Mouse (Mus musculus) hindbrain, embryonic 10.5 days (tissue): ENCODE data around the gene Omg. TPM values are rescaled to one million over a fixed set of nuclear protein-coding genes. Genes with fewer than 3 reads are reported as not detected.

Source experiments
- DNase-seq: peaks from one replicate; pipeline ENCODE4 v3.0.0-alpha.2; 2017; ENCODE audit warnings: low spot score
- H3K27ac ChIP-seq: fragments of 300-500 bp; sonication (generic); 2 replicates; pipeline ENCODE4 v1.5.1; 2016; ENCODE audit warnings: mild to moderate bottlenecking, moderate library complexity
- H3K27me3 ChIP-seq: fragments of 300-500 bp; sonication (generic); 2 replicates; pipeline ENCODE4 v1.6.1; 2016; ENCODE audit warnings: mild to moderate bottlenecking; ENCODE audit not compliant: poor library complexity, insufficient read depth, severe bottlenecking
- H3K36me3 ChIP-seq: fragments of 300-500 bp; sonication (generic); 2 replicates; pipeline ENCODE4 v1.6.1; 2016; ENCODE audit warnings: mild to moderate bottlenecking, moderate library complexity
- H3K4me1 ChIP-seq: fragments of 300-500 bp; sonication (generic); replicated peaks from 2 replicates; pipeline ENCODE4 v1.6.1; 2016; ENCODE audit warnings: mild to moderate bottlenecking
- H3K4me3 ChIP-seq: fragments of 300-500 bp; sonication (generic); 2 replicates; pipeline ENCODE4 v1.5.1; 2016; ENCODE audit warnings: mild to moderate bottlenecking, moderate library complexity
- H3K9me3 ChIP-seq: fragments of 300-500 bp; sonication (generic); 2 replicates; pipeline ENCODE4 v1.6.1; 2016; ENCODE audit warnings: mild to moderate bottlenecking, moderate library complexity
- WGBS: fragments of 180-500 bp; shearing (Covaris S2); methylation state at CpG from one replicate; pipeline ENCODE4 v1.1.7; 2016; 5-methylcytosine and 5-hydroxymethylcytosine counted together
- polyA plus RNA-seq: library from polyadenylated mRNA; unstranded; fragments of >200 nt; fragmentation: Nextera tagmentation; extraction: Ambion mirVana; gene quantifications from 2 replicates; pipeline ENCODE4 v1.2.1, GENCODE M21; 2016

Omg gene
- polyA plus RNA-seq, 1 experiment from 2014 or later: 0.29 TPM

DNA sequence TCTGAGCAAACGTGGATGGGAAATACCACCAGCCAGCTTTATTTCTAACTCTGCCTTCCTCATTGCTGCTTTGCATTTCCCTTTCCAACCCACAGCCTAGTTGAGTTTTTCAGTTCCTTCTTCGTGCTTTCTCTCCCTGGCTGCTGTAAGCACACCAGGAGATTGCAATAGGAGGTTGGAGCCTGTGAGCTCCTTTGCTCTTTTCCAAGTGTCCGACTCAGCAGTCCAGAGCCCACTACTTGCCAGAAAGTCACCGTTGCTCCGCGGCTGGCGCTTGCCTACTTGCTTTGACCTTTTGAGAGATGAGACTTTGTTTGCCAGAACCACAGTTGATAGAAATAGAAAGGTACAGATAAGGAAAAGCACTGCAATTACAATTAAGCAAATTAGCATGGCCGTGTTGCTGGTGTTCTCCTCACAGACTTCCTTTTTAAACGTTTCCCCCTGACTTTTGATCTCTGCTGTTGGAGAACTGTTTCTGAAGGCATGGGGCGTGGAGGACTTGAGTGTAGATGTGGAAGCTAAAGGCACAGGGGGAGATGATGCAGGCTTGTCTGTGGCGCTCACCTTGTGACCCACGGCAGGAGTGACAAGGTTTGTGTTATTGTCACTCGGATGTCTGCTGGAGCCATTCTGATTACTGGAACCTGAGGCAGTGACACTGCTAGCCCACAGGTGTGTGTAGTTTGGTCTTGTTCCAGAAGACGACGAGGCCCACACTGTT is 23.3 kb upstream of the Omg start:
- Histone ChIP-seq H3K27me3 (no peaks in the 10 kb centered on the region), H3K27ac (no peak overlapping the region), H3K4me3 (no peak overlapping the region), H3K36me3 (peaks cover 52% of the 10 kb centered on the region), H3K9me3 (no peaks in the 10 kb centered on the region), H3K4me1 (no peaks in the 10 kb centered on the region)
- DNase-seq: no peak
- 85% methylated on average over 15 of the region's 15 CpGs for WGBS

DNA sequence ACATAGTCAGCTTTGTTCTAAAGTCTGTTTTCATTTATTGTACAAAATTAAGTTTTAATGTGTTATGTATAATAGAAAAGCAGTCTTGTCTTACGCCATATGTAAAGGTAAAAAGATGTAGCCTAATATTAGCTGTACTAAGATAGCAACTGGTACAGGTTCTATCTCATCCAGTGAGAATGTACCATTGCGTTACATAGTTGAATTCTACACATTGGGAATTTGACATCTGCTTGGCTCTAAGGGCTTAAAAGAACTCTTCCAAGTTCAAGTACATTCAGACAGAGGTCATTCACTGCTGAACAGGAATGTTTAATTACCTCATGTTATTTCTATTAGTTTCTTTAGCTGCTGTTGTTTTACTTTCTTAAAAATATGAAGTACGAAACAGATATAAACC is 22.7 kb upstream of the Omg start:
- no peaks in the 10 kb centered on the region for H3K27me3 ChIP-seq
- DNase-seq: no peak
- H3K4me1 ChIP-seq: no peaks in the 10 kb centered on the region
- WGBS: 92% methylated on average over 3 of the region's 3 CpGs
- H3K36me3 ChIP-seq: peaks cover 48% of the 10 kb centered on the region
- no peaks in the 10 kb centered on the region for H3K9me3 ChIP-seq
- H3K4me3 ChIP-seq: no peak overlapping the region
- H3K27ac ChIP-seq: no peak overlapping the region

DNA sequence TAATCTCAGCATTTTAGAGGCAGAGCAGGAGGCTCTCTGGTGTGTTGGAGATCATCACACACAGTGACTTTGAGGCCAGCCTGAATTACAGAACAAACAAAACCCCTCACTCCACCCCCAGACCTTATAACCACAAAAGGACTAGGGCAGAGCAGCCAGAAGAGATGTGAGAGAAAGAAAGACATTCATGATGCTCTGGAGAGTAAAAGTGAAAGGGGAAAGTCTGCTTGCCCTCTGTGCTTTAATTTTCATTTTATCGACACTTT is 20.4 kb upstream of the Omg start:
- Histone ChIP-seq H3K9me3 (no peaks in the 10 kb centered on the region), H3K27ac (no peak overlapping the region), H3K27me3 (no peaks in the 10 kb centered on the region), H3K4me3 (no peak overlapping the region), H3K4me1 (no peaks in the 10 kb centered on the region), H3K36me3 (peaks cover 38% of the 10 kb centered on the region)
- 80% methylated on average over 1 of the region's 1 CpGs for WGBS
- DNase-seq: no peak

DNA sequence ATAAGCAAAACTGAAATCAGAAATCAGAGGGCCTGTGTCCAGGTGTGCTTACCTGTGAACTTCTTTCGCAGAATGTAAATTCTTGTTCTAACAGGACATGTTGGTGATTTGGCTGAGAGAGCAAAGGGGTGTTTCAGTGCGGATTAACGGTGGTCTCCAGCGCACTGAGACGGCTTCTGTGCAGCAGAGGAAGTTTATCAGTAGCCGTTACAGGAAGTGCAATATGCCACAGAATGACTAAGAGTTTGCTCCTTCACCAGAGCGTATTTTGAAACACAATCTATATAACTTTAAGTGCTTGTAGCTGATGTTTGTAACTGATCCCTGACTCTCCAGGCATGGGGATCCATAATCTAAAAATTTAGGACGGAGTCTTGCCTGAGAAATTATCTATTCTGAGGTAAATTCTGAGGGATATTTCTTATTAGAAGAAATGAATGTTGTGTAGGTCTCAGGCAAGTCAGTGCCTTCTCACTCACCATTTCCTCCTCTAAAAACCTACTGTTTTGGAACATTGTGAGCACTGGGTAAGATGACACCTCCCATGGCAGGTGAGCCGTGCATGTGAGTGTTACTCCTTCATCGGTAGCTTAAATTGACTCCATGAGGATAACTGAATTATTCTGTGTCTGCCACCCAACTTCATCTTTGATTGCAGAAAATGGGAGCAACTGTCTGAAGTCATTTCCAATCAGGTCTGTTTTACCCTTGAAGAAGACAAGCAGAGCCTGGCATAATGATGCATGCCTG is 19.9 kb upstream of the Omg start, which contains the start of gene Evi2b:
Gene Evi2b, minus strand, starts transcription at position 203 of the 750 bp plus-strand sequence.
- H3K27ac ChIP-seq: no peak within 1 kb of the TSS
- no peaks in the 10 kb centered on the region for H3K9me3 ChIP-seq
- no peaks in the 10 kb centered on the region for H3K4me1 ChIP-seq
- no peak for DNase-seq
- H3K36me3 ChIP-seq: peaks cover 36% of the 10 kb centered on the region
- H3K27me3 ChIP-seq: no peaks in the 10 kb centered on the region
- 88% methylated on average over 10 of the region's 10 CpGs for WGBS
- no peak within 1 kb of the TSS for H3K4me3 ChIP-seq

DNA sequence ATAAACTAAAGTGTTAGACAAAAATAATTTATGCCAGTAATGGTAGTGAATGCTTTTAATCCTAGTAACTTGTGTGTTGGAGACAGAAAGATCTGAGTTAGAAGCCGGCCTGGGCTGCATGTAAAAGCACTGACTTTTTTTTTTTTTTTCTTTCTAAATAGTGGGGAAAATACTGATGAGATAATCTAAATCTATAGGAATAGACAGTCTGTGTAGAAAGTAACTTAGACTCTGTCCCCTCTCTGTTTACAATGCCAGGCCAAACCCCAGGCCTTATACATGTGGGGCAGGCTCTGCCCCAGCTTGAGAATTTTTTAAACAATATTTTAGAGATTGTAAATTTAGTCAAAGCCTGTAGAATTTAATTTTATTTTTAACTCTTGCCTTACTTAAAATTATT is 19.1 kb upstream of the Omg start:
- no peak overlapping the region for H3K4me3 ChIP-seq
- WGBS: 94% methylated on average over 1 of the region's 1 CpGs
- H3K9me3 ChIP-seq: no peaks in the 10 kb centered on the region
- H3K4me1 ChIP-seq: no peaks in the 10 kb centered on the region
- H3K27me3 ChIP-seq: no peaks in the 10 kb centered on the region
- H3K36me3 ChIP-seq: peaks cover 28% of the 10 kb centered on the region; the same call in 1 of the 2 replicates
- DNase-seq: no peak
- H3K27ac ChIP-seq: no peak overlapping the region

DNA sequence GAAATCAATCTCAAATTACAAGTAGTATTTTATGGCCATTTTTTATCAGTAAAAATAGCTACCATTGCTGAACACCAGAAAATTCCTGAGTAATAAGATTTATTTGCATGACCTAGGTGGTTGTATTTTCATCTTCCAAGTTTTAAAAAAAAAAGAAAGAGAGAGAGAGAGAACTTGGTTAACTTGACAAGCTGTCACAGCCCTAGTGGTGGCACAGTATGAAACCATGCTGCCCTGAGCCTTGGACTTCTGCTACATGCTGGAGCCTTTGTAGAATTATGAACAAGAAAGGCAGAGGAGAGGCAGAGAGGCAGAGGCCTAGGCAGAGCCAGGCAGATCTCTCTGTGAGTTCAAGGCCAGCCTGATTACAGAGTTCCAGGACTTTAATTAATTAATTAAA is 18.0 kb upstream of the Omg start:
- Histone ChIP-seq H3K27me3 (no peaks in the 10 kb centered on the region), H3K27ac (no peak overlapping the region), H3K4me3 (no peak overlapping the region), H3K36me3 (peaks cover 20% of the 10 kb centered on the region; the same call in 1 of the 2 replicates), H3K4me1 (no peaks in the 10 kb centered on the region), H3K9me3 (no peaks in the 10 kb centered on the region)
- no peak for DNase-seq

DNA sequence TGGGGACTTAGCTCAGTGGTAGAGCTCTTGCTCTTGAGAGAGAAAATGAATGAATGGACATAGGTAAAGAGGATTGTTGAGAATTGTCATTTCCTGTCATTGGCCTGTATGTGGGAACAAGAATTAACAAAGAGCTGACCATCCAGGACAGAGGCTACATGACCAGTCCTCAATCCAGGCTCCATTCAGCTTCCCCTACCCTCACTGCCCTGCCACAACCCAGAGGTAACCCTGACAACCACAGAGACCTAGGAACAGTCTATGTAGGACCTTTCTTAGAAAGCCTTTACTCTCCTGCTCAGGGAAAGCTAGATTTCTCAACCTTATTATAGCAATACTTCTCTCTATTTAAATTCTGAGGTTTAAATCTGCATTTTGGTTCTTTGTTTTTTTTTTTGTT is 16.9 kb upstream of the Omg start:
- Histone ChIP-seq H3K9me3 (no peaks in the 10 kb centered on the region), H3K4me1 (no peaks in the 10 kb centered on the region), H3K27ac (no peak overlapping the region), H3K4me3 (no peak overlapping the region), H3K36me3 (0 out of 2 replicates have a peak, but pooled peaks cover 17% of the 10 kb centered on the region), H3K27me3 (no peaks in the 10 kb centered on the region)
- DNase-seq: no peak

DNA sequence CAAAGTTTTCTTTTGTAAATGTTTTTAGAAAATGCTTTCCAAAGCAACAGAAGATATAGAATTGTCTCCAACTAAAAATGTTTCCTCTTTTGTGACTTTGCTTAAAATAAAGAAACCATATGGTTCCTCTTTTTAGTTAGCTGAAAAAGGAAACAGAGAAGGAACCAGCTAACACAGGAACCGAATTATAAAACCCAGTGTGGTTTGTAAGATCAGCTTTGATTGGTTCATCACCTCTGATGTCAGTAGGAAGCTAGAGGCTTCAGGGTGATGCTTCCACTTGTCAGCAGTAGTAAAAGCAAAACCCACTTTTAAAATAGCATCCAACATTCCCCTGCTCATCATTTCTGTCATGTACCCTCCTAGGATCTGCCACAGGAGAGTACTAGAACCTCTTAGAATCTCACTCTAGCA is 16.0 kb upstream of the Omg start:
- WGBS: 82% methylated on average over 1 of the region's 1 CpGs
- no peaks in the 10 kb centered on the region for H3K27me3 ChIP-seq
- DNase-seq: no peak
- H3K27ac ChIP-seq: no peak overlapping the region
- no peak overlapping the region for H3K4me3 ChIP-seq
- 0 out of 2 replicates have a peak, but pooled peaks cover 10% of the 10 kb centered on the region for H3K36me3 ChIP-seq
- no peaks in the 10 kb centered on the region for H3K4me1 ChIP-seq
- H3K9me3 ChIP-seq: no peaks in the 10 kb centered on the region

DNA sequence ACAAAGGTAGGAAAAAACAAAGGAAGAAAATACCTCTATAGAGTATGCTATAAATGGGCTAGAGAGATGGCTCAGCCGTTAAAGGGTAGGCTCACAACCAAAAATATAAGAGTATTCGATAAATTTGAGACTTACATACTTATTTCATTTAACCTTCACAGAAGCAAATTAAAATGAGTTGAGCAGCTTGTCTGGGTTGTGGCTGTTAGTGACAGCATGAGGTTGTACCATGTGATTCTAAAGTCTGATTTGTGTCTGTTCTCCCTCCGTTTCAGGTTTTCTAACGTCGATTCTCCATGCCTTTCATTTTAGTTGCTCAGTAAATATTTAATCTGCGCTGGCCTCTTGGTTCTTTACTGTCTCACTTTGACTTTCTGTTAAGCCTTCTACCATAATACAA is 15.4 kb upstream of the Omg start:
- H3K36me3 ChIP-seq: 0 out of 2 replicates have a peak, but pooled peaks cover 8% of the 10 kb centered on the region
- H3K27ac ChIP-seq: no peak overlapping the region
- WGBS: 91% methylated on average over 6 of the region's 6 CpGs
- no peak for DNase-seq
- no peaks in the 10 kb centered on the region for H3K4me1 ChIP-seq
- H3K4me3 ChIP-seq: no peak overlapping the region
- H3K27me3 ChIP-seq: no peaks in the 10 kb centered on the region
- H3K9me3 ChIP-seq: no peaks in the 10 kb centered on the region

DNA sequence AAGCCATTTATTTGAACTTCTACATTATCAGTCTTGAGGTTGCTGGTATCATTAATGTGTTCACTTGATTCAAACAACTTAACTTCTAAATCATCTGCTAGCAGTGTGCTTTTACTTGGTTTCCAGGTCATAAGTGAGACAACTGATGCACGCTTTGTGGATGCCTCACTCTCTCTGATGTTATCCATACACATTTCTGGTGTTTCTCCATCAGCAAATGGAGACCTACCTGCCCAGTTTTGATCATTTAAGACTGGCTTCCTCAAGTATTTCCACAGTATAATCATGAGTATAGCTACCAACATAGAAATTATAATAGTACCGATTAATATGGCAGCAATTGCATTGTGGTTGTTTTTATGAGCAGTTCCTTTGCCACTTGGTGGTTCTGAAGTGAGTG is 11.9 kb upstream of the Omg start:
- Histone ChIP-seq H3K9me3 (no peaks in the 10 kb centered on the region), H3K36me3 (peaks cover 4% of the 10 kb centered on the region), H3K4me3 (no peak overlapping the region), H3K27ac (no peak overlapping the region), H3K27me3 (no peaks in the 10 kb centered on the region), H3K4me1 (no peaks in the 10 kb centered on the region)
- no peak for DNase-seq
- 95% methylated on average over 2 of the region's 2 CpGs for WGBS

DNA sequence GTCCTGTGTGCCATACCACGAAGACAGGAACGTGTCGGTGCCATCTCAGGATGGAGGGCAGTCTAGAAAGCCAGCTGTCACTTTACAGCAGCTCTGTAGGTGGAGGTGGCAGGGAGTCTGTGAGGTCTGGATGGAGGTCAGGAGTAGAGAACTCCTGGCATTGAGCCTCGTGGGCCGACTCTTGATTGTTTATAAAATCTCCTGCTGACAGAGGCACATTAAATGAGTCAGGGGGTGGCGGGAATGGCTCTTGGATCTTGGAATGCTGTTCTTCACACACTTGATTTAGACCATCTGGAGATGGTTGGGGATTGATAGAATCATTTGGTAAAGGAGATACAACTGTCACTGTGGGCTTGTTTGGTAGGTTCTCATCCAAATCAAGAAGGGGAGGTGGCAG is 11.4 kb upstream of the Omg start:
- 70% methylated on average over 6 of the region's 6 CpGs for WGBS
- H3K36me3 ChIP-seq: peaks cover 4% of the 10 kb centered on the region
- H3K9me3 ChIP-seq: no peaks in the 10 kb centered on the region
- no peak overlapping the region for H3K4me3 ChIP-seq
- no peaks in the 10 kb centered on the region for H3K27me3 ChIP-seq
- no peak overlapping the region for H3K27ac ChIP-seq
- no peak for DNase-seq
- H3K4me1 ChIP-seq: no peaks in the 10 kb centered on the region

DNA sequence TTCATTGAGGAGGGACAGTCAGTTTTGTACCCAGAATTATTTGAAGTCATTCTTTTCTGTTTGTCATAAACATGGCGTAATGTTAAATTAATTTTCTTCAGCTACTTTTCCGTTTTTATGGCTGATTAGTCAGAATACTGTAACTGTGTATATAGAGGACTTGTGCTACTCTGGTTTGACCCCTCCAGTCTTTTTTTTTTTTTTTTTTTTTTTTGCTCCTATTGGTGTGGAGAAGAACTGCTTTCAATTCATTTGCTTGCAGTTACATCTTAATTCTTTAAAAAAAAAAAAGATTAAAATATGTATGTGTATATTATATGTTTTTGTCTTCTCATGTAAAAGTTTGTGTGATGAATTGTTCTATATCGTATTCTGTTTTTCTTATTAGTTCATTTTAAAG is 8.1 kb upstream of the Omg start:
- DNase-seq: no peak
- Histone ChIP-seq H3K4me1 (no peaks in the 10 kb centered on the region), H3K4me3 (no peak overlapping the region), H3K27me3 (no peaks in the 10 kb centered on the region), H3K36me3 (peaks cover 4% of the 10 kb centered on the region), H3K27ac (no peak overlapping the region), H3K9me3 (no peaks in the 10 kb centered on the region)
- WGBS: 93% methylated on average over 3 of the region's 3 CpGs

DNA sequence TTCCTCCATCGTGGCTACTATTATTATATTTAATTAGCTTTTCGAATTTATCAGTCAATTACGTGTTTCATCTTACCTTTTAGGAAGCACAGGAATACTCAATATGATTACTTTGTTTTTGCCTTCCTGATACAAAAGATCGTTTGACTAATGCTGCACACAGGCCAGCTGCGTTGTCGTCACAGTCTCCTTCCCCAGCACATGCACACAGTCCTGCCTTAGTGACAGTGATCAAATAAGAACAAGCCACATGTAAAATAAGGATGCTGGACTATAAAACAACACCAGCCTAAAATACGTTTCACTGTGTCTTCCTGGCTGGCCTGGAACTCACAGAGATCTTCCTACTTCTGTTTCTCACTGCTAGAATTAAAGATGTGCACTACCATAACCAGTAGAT is 622 bp upstream of the Omg start:
- DNase-seq: no peak
- 91% methylated on average over 7 of the region's 7 CpGs for WGBS
- Histone ChIP-seq H3K4me3 (no peak overlapping the region), H3K4me1 (peaks cover 10% of the 10 kb centered on the region), H3K27me3 (no peaks in the 10 kb centered on the region), H3K36me3 (no peaks in the 10 kb centered on the region), H3K27ac (no peak overlapping the region), H3K9me3 (no peaks in the 10 kb centered on the region)
